Mouse (Mus musculus) ES-E14 (cell line): Measurements from ENCODE around the gene Lrrc56.

Experiments used
- CHD2 ChIP-seq: IDR thresholded peaks from 2 replicates; pipeline ENCODE4 v1.6.1; 2014; ENCODE audit warnings: mild to moderate bottlenecking, low read depth, low read length, inconsistent platforms
- ZC3H11A ChIP-seq: IDR thresholded peaks from 2 replicates; pipeline ENCODE4 v1.6.1; 2012; ENCODE audit warnings: low read depth, mild to moderate bottlenecking, inconsistent platforms, low read length, borderline replicate concordance

GRCm38 (mm10) chr7:141191796-141192685 is 1.9 kb upstream of the Lrrc56 start:
- TF ChIP-seq CHD2 (no peak), ZC3H11A (no peak)
